Mouse (Mus musculus): ENCODE results near the gene Atp5d. TPM values are rescaled to one million over a fixed set of nuclear protein-coding genes. Genes with fewer than 3 reads are reported as not detected.

The Atp5d gene
- total and polyA plus RNA-seq, 2 experiments from 2014 or later: 259 to 607 TPM

DNA sequence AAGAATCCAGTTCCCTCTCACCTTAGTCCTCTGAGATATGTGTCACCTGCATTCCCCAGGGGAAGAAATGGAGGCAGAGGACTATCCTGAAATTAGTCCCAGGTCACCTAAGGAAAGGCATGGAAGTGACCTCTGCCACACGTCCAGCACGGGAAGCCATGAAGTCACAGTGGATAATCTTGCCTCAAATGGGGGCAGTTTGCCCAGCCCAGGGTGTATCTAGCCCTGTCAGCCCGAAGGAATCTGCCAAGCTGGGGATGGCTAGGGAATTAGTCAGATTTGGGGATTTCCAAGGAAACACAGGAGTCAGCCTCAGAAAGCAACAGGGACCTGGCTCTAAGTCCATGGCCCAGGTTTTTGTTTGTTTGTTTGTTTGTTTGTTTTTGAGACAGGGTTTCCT, 34.3 kb upstream of the Atp5d start:
- no peak overlapping the region for H3K9ac ChIP-seq (replicated peaks; ENCODE audit: low read length, poor library complexity, severe bottlenecking)
- no peaks in the 10 kb centered on the region for H3K36me3 ChIP-seq (ENCODE audit: insufficient read depth, low read length)
- H3K9me3 ChIP-seq (ENCODE audit: low read length): no peaks in the 10 kb centered on the region
- no peak overlapping the region for H3K27ac ChIP-seq (ENCODE audit: low read depth, low read length)
- H3K27me3 ChIP-seq (ENCODE audit: insufficient read depth, low read length): no peaks in the 10 kb centered on the region
- TF ChIP-seq CTCF (IDR thresholded peaks at IDR 0.05): no peak
- H3K4me2 ChIP-seq (ENCODE audit: low read depth, low read length, poor library complexity, severe bottlenecking): no peak overlapping the region
- peaks cover 7% of the 10 kb centered on the region; the same call in 1 of the 2 replicates for H3K4me1 ChIP-seq (ENCODE audit: insufficient read depth, low read length)
- WGBS: 82% methylated on average over 3 of the region's 3 CpGs
- DNase-seq (ENCODE audit: low spot score) (no peak), ATAC-seq (ENCODE audit: low FRiP score) (no peak)
- no peak overlapping the region for H3K4me3 ChIP-seq (ENCODE audit: low read depth, low read length)

DNA sequence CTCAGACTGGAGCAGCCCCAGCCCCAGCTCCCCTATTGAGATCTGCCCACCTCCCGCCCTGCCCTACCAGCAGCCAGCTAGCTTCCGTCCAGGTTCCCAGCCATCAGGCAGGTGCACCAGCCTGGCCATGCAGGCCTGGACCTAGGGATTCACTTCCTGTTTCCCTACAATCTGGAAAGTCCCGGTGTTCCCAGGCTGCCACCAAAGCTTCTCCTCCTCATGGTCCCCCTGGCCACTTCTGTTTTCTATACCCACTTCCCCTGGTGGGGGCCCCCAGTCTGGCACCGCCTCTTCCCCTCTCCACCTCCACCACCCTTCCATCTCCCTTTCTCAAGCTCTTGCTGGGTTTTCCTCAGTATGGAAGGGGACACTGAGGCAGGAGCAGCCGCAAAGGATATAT, 33.0 kb upstream of the Atp5d start, which contains the start of gene Sbno2:
Sbno2 (minus strand) TSS at position 112 of the 400 bp plus-strand sequence.
- peaks cover 7% of the 10 kb centered on the region; the same call in 1 of the 2 replicates for H3K4me1 ChIP-seq (ENCODE audit: insufficient read depth, low read length)
- ATAC-seq (ENCODE audit: low FRiP score): no peak

GRCm38 (mm10) chr10:80105926-80106325, 32.5 kb upstream of the Atp5d start:
- DNase-seq (ENCODE audit: low spot score): no peak
- Histone ChIP-seq H3K36me3 (ENCODE audit: insufficient read depth, low read length) (no peaks in the 10 kb centered on the region), H3K27ac (ENCODE audit: low read depth, low read length) (no peak overlapping the region), H3K4me2 (ENCODE audit: low read depth, low read length, poor library complexity, severe bottlenecking) (no peak overlapping the region), H3K27me3 (ENCODE audit: insufficient read depth, low read length) (no peaks in the 10 kb centered on the region), H3K9me3 (ENCODE audit: low read length) (no peaks in the 10 kb centered on the region), H3K4me1 (ENCODE audit: insufficient read depth, low read length) (peaks cover 7% of the 10 kb centered on the region; the same call in 1 of the 2 replicates), H3K9ac (replicated peaks; ENCODE audit: low read length, poor library complexity, severe bottlenecking) (no peak overlapping the region), H3K4me3 (ENCODE audit: low read depth, low read length) (no peak overlapping the region)
- 77% methylated on average over 5 of the region's 5 CpGs for WGBS
- TF ChIP-seq CTCF (IDR thresholded peaks at IDR 0.05): no peak
- ATAC-seq (ENCODE audit: low FRiP score): no peak

More for the DNA sequence above, 33.0 kb upstream of the Atp5d start, which contains the start of gene Sbno2:
- no peak for DNase-seq (ENCODE audit: low spot score)
- no peak within 1 kb of the TSS for H3K9ac ChIP-seq (replicated peaks; ENCODE audit: low read length, poor library complexity, severe bottlenecking)
- H3K4me3 ChIP-seq (ENCODE audit: low read depth, low read length): no peak within 1 kb of the TSS
- H3K27ac ChIP-seq (ENCODE audit: low read depth, low read length): no peak within 1 kb of the TSS
- no peaks in the 10 kb centered on the region for H3K27me3 ChIP-seq (ENCODE audit: insufficient read depth, low read length)
- TF ChIP-seq CTCF (IDR thresholded peaks at IDR 0.05): no peak
- no peak within 1 kb of the TSS for H3K4me2 ChIP-seq (ENCODE audit: low read depth, low read length, poor library complexity, severe bottlenecking)
- WGBS: 72% methylated on average over 5 of the region's 5 CpGs
- no peaks in the 10 kb centered on the region for H3K9me3 ChIP-seq (ENCODE audit: low read length)
- H3K36me3 ChIP-seq (ENCODE audit: insufficient read depth, low read length): no peaks in the 10 kb centered on the region

- Histone ChIP-seq H3K27ac (ENCODE audit: low read depth, low read length) (no peak overlapping the region), H3K9ac (replicated peaks; ENCODE audit: low read length, poor library complexity, severe bottlenecking) (no peak overlapping the region)
- 62% methylated on average over 6 of the region's 6 CpGs for WGBS
These were observed 30.8 kb upstream of the Atp5d start for GRCm38 (mm10) chr10:80107678-80108077.

DNA sequence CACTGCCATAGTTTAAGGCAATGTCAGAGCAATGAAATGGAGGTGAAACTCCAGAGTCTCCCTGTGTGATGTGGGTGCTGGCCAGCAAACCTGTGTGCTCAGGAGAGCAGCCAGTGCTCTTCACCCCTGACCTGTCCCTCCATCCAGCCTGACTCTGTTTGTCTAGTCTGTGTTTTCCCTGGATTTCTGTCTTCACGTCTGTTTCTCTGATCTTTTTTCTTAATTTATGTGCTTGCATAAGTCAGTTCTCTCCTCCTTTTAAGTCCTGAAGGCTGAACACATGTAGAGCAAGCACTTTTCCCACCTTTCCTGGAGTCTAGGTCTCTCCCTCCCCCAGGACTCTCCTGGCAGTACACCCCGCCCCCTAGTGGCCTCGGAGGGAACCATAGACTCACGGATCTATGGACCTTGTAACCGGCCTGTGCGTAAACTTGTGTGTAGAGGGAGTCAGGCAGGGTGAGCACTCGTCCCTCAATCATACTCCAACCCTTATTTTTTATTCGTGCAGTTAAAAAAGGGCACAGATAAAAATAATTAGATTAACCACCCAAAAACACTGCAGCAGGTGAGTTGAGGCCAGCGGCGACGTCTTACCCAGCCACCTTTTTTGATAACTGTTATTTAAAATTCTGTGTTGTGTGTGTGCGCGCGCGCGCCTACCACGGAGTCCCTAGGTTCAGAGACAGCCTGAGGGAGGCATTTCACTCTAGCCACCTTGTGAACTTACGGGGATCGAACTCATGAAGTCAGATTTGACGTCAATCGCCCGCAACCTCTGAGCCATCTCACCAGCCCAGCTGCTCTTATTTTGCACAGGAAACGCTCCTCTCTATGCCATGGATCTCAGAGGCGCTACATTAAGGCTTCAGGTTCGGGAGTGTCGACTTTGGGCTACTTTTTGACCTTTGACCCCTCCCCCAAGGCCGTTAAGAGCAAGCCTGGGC, 23.8 kb upstream of the Atp5d start:
- no peaks in the 10 kb centered on the region for H3K36me3 ChIP-seq (ENCODE audit: insufficient read depth, low read length)
- no peak for ATAC-seq (ENCODE audit: low FRiP score)
- 2% methylated on average over 27 of the region's 27 CpGs for WGBS

More at GRCm38 (mm10) chr10:80107678-80108077, 30.8 kb upstream of the Atp5d start:
- Histone ChIP-seq H3K4me2 (ENCODE audit: low read depth, low read length, poor library complexity, severe bottlenecking) (no peak overlapping the region), H3K36me3 (ENCODE audit: insufficient read depth, low read length) (no peaks in the 10 kb centered on the region), H3K4me3 (ENCODE audit: low read depth, low read length) (no peak overlapping the region), H3K27me3 (ENCODE audit: insufficient read depth, low read length) (no peaks in the 10 kb centered on the region), H3K9me3 (ENCODE audit: low read length) (no peaks in the 10 kb centered on the region), H3K4me1 (ENCODE audit: insufficient read depth, low read length) (no peaks in the 10 kb centered on the region)
- DNase-seq (ENCODE audit: low spot score): no peak
- TF ChIP-seq CTCF (IDR thresholded peaks at IDR 0.05): no peak
- no peak for ATAC-seq (ENCODE audit: low FRiP score)

More for the DNA sequence above, 23.8 kb upstream of the Atp5d start:
- Histone ChIP-seq H3K4me3 (ENCODE audit: low read depth, low read length) (peak overlapping the region; percentile 75), H3K27ac (ENCODE audit: low read depth, low read length) (peak overlapping the region; percentile 55), H3K4me2 (ENCODE audit: low read depth, low read length, poor library complexity, severe bottlenecking) (peak overlapping the region; percentile 54), H3K9ac (replicated peaks; ENCODE audit: low read length, poor library complexity, severe bottlenecking) (0 out of 2 replicates have a peak overlapping the region, but pooled peaks have one; percentile 33), H3K9me3 (ENCODE audit: low read length) (no peaks in the 10 kb centered on the region), H3K4me1 (ENCODE audit: insufficient read depth, low read length) (peaks cover 14% of the 10 kb centered on the region), H3K27me3 (ENCODE audit: insufficient read depth, low read length) (no peaks in the 10 kb centered on the region)
- TF ChIP-seq CTCF (IDR thresholded peaks at IDR 0.05): peak; percentile 91
- DNase-seq (ENCODE audit: low spot score): peak; percentile 92

All from midbrain, postnatal 0 days (tissue).